Mouse (Mus musculus): ENCODE measurements around the gene Capn12.

The Capn12 gene

DNA sequence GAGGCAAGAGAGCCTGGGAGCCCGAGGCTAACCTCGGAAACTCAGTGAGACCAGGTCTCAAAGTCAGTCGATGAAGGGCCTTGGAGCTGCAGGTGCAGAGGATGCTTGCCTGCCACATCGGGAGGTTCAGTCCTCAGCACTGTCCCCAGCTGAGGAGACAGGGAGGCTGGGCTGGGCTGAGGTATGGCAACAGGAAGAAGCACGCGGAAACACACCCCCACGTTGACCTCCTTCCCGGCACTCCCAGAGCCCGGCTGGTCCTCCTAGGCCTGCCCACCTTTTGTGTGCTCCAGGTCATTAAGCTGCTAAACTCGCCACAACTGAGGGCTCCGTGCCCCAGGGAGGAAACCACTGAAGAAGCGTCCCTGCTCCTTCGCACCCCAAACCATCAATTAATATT, at the start of gene Capn12:
Gene Capn12, plus strand, starts transcription at position 224 of the 400 bp plus-strand sequence.
- Histone ChIP-seq H3K27me3 (ENCODE audit: control insufficient read depth, insufficient read depth, low read length, poor library complexity, severe bottlenecking) (no peaks in the 10 kb centered on the region), H3K36me3 (ENCODE audit: control insufficient read depth, insufficient read depth, low read length, poor library complexity, severe bottlenecking) (no peaks in the 10 kb centered on the region)
- DNase-seq (ENCODE audit: low read depth, low spot score): no peak

DNA sequence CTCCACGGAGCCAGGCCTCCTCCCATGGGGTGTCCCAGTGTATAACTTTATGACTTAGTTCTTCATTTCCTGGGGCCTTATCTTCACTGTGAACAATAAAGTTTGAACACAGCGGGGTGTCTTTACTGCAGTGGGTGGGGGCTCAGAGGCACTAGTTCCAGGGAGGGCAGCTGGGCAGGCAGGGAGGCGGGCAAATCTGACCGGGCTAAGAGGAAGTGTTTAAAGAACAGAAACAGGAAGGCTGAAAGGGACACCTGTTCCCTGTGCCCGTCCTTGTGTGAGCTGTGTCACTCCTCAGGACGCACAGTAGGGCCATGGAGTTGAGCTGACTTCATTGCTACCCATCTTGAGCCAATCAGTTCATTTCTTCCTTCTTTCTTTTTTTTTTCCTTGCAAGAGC, 49.1 kb upstream of the Capn12 start:
- DNase-seq (ENCODE audit: low read depth, low spot score): peak; percentile 48
- no peaks in the 10 kb centered on the region for H3K27me3 ChIP-seq (ENCODE audit: control insufficient read depth, insufficient read depth, low read length, poor library complexity, severe bottlenecking)

DNA sequence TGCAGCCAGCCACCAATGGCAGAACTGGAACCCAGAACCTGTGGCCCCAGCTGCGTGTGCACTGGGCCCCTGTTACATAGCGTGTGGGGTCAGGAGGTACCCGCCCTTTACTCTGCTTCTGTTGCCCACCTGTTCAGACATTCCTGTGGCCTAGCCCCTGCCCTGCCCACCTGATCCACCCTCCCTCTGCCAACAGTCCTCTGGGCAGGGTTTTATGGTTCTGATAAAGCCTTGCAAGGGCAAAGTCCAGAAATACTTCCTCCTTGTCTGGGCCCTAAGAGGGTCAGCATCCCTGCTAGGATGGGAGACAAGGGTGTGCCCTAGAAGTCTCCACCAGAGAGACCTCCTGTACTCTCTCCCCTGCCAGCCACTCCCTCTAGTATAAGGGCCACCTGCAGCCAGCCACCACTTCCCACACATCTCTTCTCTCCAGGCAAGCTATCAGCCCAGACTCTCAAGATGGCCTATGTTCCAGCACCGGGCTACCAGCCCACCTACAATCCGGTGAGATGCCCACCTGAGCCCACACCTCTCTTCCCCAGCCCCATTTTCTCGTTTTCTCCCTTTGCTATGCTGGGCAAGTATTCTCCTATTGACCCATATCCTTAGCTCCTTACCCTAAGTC, 47.4 kb upstream of the Capn12 start, which contains the start of gene Lgals4:
Gene Lgals4, plus strand, starts transcription at position 132 of the 625 bp plus-strand sequence.
- Histone ChIP-seq H3K27me3 (ENCODE audit: control insufficient read depth, insufficient read depth, low read length, poor library complexity, severe bottlenecking) (no peaks in the 10 kb centered on the region), H3K36me3 (ENCODE audit: control insufficient read depth, insufficient read depth, low read length, poor library complexity, severe bottlenecking) (peaks cover 7% of the 10 kb centered on the region)
- no peak for DNase-seq (ENCODE audit: low read depth, low spot score)

More for the DNA sequence above, 49.1 kb upstream of the Capn12 start:
- H3K36me3 ChIP-seq (ENCODE audit: control insufficient read depth, insufficient read depth, low read length, poor library complexity, severe bottlenecking): peaks cover 7% of the 10 kb centered on the region

DNA sequence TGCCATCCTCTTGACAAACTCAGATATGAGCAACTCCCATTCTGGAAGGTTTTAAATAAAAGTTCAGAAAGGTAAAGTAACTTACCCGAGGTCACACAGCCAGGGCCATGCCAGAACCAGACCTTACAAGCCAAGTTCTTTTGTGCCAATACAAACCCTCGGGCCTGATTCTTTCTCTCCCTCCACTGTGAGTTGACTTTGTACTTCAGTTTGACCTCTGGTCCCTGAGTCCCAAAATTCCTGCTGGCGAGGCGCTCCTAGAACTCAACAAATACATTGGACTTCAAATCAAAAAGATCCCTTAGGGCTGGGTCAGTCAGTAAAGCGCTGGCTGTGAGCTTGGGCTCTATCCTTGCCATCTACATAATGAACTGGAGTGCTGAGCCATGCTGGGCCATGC, 44.3 kb upstream of the Capn12 start:
- H3K27me3 ChIP-seq (ENCODE audit: control insufficient read depth, insufficient read depth, low read length, poor library complexity, severe bottlenecking): no peaks in the 10 kb centered on the region
- DNase-seq (ENCODE audit: low read depth, low spot score): no peak
- no peaks in the 10 kb centered on the region; the same call in 1 of the 2 replicates for H3K36me3 ChIP-seq (ENCODE audit: control insufficient read depth, insufficient read depth, low read length, poor library complexity, severe bottlenecking)

DNA sequence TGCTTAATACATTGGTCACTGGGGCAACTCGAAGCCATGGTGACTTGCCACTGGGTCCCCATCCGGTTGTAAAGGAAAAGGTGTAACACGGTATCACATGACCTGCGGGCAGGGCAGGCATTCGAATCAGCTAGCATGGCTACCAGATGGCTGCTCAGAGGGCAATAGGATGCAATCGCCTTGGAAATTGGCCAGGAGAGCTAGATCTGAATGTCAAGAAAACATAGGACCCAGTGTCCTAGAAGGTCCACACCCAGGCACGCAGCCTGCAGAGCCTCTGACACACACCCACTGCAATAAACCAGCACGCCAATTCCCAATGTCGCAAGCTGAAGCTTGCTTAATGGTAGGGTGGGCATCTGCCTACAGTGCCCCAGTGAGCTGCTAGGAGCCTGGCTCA, 42.9 kb upstream of the Capn12 start:
- Histone ChIP-seq H3K36me3 (ENCODE audit: control insufficient read depth, insufficient read depth, low read length, poor library complexity, severe bottlenecking) (no peaks in the 10 kb centered on the region), H3K27me3 (ENCODE audit: control insufficient read depth, insufficient read depth, low read length, poor library complexity, severe bottlenecking) (no peaks in the 10 kb centered on the region)
- no peak for DNase-seq (ENCODE audit: low read depth, low spot score)

DNA sequence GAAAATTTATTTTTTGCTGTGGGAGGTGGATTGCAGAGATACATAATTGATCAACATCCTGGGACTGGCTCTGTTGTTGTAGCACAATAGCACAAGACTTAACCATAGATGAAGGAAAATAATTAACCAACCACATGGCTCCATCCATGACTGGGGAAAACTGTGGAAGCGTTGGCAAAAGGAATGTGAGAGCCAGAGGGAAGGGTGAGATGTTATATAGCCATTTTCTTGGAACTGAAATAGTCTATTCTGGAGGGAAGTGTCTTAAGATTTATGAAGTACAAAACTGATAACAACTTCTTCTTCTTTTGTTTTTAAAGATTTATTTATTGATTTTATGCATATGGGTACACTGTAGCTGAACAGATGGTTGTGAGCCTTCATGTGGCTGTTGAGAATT, 33.9 kb upstream of the Capn12 start:
- no peaks in the 10 kb centered on the region for H3K27me3 ChIP-seq (ENCODE audit: control insufficient read depth, insufficient read depth, low read length, poor library complexity, severe bottlenecking)
- DNase-seq (ENCODE audit: low read depth, low spot score): no peak
- H3K36me3 ChIP-seq (ENCODE audit: control insufficient read depth, insufficient read depth, low read length, poor library complexity, severe bottlenecking): no peaks in the 10 kb centered on the region

DNA sequence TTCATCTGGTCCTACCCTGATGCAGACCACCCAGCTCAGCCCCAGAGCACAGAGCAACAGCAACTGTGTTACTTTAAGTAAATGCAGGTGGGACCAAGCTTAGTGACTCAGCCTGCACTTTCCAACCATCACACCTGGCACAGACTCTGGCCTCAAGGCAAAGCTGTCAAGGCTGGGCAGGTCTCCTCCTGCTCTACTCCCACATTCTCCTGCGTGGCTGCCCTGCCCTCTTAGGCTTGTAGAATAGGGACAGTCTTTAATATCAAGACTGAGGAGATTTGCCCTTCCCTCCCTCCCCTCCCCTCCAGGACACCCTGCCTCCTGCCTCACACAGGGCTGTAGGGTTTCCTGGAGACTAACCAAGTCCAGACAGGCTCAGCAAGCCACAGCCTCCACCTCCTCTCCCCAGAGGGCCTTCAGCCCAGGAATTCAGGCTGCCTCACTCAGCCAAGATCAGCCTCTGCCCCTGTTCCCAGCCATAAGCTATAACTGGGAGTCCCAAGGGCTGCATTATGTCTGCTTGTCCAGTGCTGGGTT, 31.5 kb upstream of the Capn12 start:
- Histone ChIP-seq H3K36me3 (ENCODE audit: control insufficient read depth, insufficient read depth, low read length, poor library complexity, severe bottlenecking) (no peaks in the 10 kb centered on the region), H3K27me3 (ENCODE audit: control insufficient read depth, insufficient read depth, low read length, poor library complexity, severe bottlenecking) (no peaks in the 10 kb centered on the region)
- DNase-seq (ENCODE audit: low read depth, low spot score): no peak

DNA sequence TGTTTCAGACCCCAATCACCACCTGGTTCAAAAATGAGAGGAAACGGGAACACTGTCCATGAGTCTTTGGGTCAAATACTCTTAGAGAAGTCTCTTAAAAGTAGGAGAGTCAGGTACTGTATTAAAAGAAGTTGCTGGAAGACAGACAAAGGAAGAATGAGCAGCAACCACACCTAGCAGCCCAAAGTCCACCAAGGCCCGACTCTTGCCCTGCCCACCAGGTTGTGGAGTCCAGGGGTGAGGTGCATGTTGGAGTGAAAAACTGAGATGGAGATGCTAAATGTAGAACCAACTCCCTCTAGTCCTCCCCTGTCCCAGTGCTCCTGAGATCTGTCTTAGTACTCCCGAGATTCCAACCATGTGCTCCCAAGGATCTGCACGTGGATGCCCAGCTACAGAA, 30.6 kb upstream of the Capn12 start:
- H3K36me3 ChIP-seq (ENCODE audit: control insufficient read depth, insufficient read depth, low read length, poor library complexity, severe bottlenecking): no peaks in the 10 kb centered on the region
- no peaks in the 10 kb centered on the region for H3K27me3 ChIP-seq (ENCODE audit: control insufficient read depth, insufficient read depth, low read length, poor library complexity, severe bottlenecking)
- DNase-seq (ENCODE audit: low read depth, low spot score): no peak

DNA sequence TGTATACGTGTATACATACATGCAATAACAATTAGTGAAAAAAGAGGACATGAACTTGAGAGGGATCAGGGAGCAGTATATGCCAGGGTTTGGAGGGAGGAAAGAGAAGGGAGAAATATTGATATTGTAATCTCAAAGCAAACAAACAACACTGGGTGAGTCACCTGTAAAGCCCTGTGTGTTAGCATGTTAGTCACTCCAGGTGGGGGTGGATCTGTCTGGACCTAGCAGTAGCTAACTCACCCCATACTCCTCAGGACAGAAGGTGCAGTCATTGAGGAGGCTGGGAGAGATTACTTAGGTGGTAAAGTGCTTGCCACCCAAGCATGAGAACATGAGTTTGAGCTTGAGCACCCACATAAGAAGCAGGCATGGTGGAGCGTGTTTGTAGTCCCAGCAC, 21.3 kb upstream of the Capn12 start:
- Histone ChIP-seq H3K36me3 (ENCODE audit: control insufficient read depth, insufficient read depth, low read length, poor library complexity, severe bottlenecking) (no peaks in the 10 kb centered on the region), H3K27me3 (ENCODE audit: control insufficient read depth, insufficient read depth, low read length, poor library complexity, severe bottlenecking) (no peaks in the 10 kb centered on the region)
- DNase-seq (ENCODE audit: low read depth, low spot score): no peak

DNA sequence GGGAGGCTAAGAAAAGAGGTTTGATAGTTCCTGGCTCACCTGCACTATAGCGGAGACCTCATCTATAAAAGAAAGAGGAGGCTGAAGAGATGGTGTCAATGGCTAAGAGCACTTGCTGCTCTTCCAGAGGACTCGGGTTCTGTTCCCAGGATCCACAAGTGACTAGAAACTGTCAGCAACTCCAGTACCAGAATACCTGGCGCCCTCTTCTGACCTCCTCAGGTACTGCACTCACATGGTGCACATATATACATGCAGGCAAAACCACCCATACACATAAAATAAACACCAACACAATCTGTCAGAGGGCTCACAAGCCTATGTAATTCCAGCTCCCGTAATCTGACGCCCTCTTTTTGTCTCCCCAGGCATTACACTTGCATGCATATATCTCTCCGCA, 20.3 kb upstream of the Capn12 start:
- peak; percentile 41 for DNase-seq (ENCODE audit: low read depth, low spot score)
- H3K36me3 ChIP-seq (ENCODE audit: control insufficient read depth, insufficient read depth, low read length, poor library complexity, severe bottlenecking): no peaks in the 10 kb centered on the region
- H3K27me3 ChIP-seq (ENCODE audit: control insufficient read depth, insufficient read depth, low read length, poor library complexity, severe bottlenecking): no peaks in the 10 kb centered on the region

DNA sequence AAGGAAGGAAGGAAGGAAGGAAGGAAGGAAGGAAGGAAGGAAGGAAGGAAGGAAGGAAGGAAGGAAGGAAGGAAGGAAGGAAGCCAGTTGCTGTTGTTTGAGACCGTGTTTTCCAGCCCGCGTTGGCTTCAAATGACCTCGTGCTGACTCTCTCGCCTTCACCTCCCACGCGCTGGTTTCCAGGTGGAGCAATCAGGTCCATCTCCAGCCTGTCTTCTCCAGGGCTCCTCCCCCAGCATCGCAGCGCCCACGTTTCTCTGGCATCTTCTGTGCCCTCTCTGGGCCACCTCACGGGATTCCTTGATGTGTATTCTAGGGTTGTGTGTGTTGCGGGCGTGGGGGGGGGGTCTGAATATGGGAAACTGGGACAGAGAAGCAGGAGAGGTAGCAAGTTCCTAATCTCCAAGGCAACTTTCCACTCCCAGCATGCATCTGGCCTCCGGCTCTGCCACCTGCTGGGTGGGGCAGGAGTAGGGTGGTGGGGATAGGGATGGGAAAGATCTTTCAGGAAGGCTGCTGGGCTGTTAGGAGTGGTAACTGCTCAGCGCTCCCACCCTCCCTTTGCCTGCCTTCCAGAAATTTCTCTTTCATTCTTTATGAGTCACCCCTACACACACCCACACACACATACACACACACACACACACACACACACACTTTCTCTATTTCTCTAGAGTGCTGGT, 18.3 kb upstream of the Capn12 start:
- no peak for DNase-seq (ENCODE audit: low read depth, low spot score)

DNA sequence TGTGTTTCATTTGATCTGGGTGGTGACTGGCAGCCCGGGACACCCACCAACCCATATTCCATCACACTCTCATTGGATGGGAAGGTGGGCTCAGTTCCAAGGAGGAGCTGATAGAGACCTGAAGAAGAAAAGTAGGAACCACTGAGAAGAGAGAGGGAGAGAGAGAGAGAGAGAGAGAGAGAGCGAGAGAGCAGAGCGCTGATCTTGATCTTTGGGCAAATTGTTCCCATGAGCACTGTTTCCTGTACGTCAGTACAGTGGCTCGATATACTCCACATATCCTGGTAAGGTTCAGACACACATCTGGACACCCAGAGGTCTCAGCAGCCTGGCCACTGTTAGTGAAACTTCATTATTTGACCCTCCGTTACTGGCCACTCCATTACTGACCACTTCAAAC, 17.7 kb upstream of the Capn12 start, which contains the start of gene Lgals7:
Gene Lgals7, plus strand, starts transcription at position 314 of the 400 bp plus-strand sequence.
- no peaks in the 10 kb centered on the region for H3K36me3 ChIP-seq (ENCODE audit: control insufficient read depth, insufficient read depth, low read length, poor library complexity, severe bottlenecking)
- DNase-seq (ENCODE audit: low read depth, low spot score): no peak

More for the DNA sequence above, 18.3 kb upstream of the Capn12 start:
- Histone ChIP-seq H3K27me3 (ENCODE audit: control insufficient read depth, insufficient read depth, low read length, poor library complexity, severe bottlenecking) (no peaks in the 10 kb centered on the region), H3K36me3 (ENCODE audit: control insufficient read depth, insufficient read depth, low read length, poor library complexity, severe bottlenecking) (no peaks in the 10 kb centered on the region)

DNA sequence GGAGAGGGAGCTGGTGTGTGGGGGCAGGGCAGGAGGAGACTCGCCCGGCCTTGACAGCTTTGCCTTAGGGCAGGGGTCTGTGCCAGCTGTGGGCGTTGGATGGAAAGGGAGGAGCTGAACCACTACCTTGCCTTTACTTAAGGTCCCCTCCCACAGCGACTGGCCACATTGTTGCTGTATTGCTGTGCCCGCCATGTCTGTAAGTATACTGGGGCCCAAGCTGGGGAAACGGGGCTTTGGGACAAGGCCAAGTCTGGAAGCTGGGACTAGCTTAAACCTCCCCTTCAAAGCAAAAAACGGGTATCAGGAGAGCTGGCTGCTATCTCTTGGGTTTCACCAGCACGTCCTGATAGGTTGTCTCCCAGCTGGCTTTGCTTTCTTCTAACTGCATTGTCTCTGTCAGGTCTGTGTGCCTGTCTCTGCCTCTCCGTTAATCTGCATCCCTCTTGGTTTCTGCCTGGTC, 16.9 kb upstream of the Capn12 start:
- H3K36me3 ChIP-seq (ENCODE audit: control insufficient read depth, insufficient read depth, low read length, poor library complexity, severe bottlenecking): no peaks in the 10 kb centered on the region
- no peak for DNase-seq (ENCODE audit: low read depth, low spot score)
- no peaks in the 10 kb centered on the region for H3K27me3 ChIP-seq (ENCODE audit: control insufficient read depth, insufficient read depth, low read length, poor library complexity, severe bottlenecking)

More for the DNA sequence above, 17.7 kb upstream of the Capn12 start, which contains the start of gene Lgals7:
- H3K27me3 ChIP-seq (ENCODE audit: control insufficient read depth, insufficient read depth, low read length, poor library complexity, severe bottlenecking): no peaks in the 10 kb centered on the region

DNA sequence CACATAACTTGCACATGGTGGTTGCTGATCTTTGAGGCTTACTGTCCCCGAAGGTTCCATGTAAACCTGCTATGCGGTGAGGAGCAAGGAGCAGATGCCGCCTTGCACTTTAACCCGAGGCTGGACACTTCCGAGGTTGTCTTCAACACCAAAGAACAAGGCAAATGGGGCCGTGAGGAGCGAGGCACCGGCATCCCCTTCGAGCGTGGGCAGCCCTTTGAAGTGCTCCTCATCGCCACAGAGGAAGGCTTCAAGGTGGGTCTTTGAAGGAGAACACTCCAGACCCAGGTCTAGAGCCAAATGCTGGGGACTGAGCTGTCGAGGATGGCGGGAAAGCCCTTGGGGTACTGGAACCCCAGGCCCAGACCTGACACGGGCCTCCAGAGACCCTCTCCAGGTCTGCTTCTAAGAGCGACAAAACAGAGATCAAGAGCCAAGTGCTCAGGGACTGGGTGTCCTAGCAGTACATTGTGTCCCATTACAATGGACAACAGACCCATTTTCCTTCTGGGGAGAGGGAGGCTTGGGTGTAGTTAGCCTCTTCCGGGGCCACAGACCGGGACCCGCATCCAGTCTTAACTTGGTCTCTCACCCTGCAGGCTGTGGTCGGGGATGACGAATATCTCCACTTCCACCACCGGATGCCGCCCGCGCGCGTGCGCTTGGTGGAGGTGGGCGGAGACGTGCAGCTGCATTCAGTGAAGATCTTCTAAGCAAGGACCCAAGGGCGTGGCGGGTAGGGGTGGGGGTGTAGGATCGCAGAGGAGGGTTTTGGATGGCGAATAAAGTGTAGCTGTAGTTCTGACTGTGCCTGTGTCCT, 15.5 kb upstream of the Capn12 start:
- Histone ChIP-seq H3K36me3 (ENCODE audit: control insufficient read depth, insufficient read depth, low read length, poor library complexity, severe bottlenecking) (no peaks in the 10 kb centered on the region), H3K27me3 (ENCODE audit: control insufficient read depth, insufficient read depth, low read length, poor library complexity, severe bottlenecking) (no peaks in the 10 kb centered on the region)
- DNase-seq (ENCODE audit: low read depth, low spot score): peak; percentile 91

Data from splenic B cell, adult 2 months (primary cell).